ENCODE assay signal across 7 mouse cellular contexts in genomic region chr11:3648305-3648963, GRCm38 (mm10). TPM values are rescaled to one million over a fixed set of nuclear protein-coding genes. Genes with fewer than 3 reads are reported as not detected.
DNase-seq lines count a peak whose midpoint lies in the region; ATAC-seq and TF ChIP-seq lines count a peak whose summit lies in the region.

No protein-coding gene starts in this region.

- H3K9ac ChIP-seq in neural tube, embryonic 11.5 days (ENCODE audit: low read length), result peak overlapping the region; percentile 97
- H3K9ac ChIP-seq in hindbrain, postnatal 0 days (replicated peaks; ENCODE audit: low read length), result peak overlapping the region; percentile 85
- H3K9ac ChIP-seq in liver, embryonic 15.5 days, result peak overlapping the region; percentile 95

- no peak for TF ChIP-seq CTCF in embryonic fibroblast, embryonic 13.5 days (IDR thresholded peaks at IDR 0.05; ENCODE audit: borderline replicate concordance, insufficient read depth, low read length)
- no peak for TF ChIP-seq CTCF in hindbrain, postnatal 0 days (IDR thresholded peaks at IDR 0.05; ENCODE audit: low read depth)

- H3K27me3 ChIP-seq in neural tube, embryonic 11.5 days (ENCODE audit: control insufficient read depth, insufficient read depth, low read length), result no peaks in the 10 kb centered on the region
- no peaks in the 10 kb centered on the region for H3K27me3 ChIP-seq in hindbrain, postnatal 0 days (ENCODE audit: insufficient read depth, low read length)
- no peaks in the 10 kb centered on the region for H3K27me3 ChIP-seq in liver, embryonic 15.5 days
- H3K27me3 ChIP-seq in splenic B cell, adult 2 months (ENCODE audit: control insufficient read depth, insufficient read depth, low read length, poor library complexity, severe bottlenecking), result no peaks in the 10 kb centered on the region

- no peak for DNase-seq in neural tube, embryonic 11.5 days (ENCODE audit: low spot score)
- DNase-seq in neural tube, embryonic 10.5 days (ENCODE audit: extremely low spot score, low spot score), result no peak
- peak; percentile 39 to 55 for DNase-seq in adrenal gland, postnatal 36 days
- peak; percentile 19 for DNase-seq in hindbrain, postnatal 0 days (ENCODE audit: low spot score)
- DNase-seq in splenic B cell, adult 2 months (ENCODE audit: low read depth, low spot score), result peak; percentile 44

- peak overlapping the region; percentile 56 for H3K4me2 ChIP-seq in neural tube, embryonic 11.5 days (ENCODE audit: low read depth)
- H3K4me2 ChIP-seq in hindbrain, postnatal 0 days (ENCODE audit: low read depth, low read length), result peak overlapping the region; percentile 74
- H3K4me2 ChIP-seq in liver, embryonic 15.5 days, result peak overlapping the region; percentile 95

- peaks cover 9% of the 10 kb centered on the region for H3K9me3 ChIP-seq in neural tube, embryonic 11.5 days (ENCODE audit: control insufficient read depth, low read length)
- peaks cover 5% of the 10 kb centered on the region; the same call in 1 of the 2 replicates for H3K9me3 ChIP-seq in hindbrain, postnatal 0 days (ENCODE audit: low read length)
- no peaks in the 10 kb centered on the region for H3K9me3 ChIP-seq in liver, embryonic 15.5 days (replicated peaks)

- TF ChIP-seq POLR2A in embryonic fibroblast, embryonic 13.5 days (IDR thresholded peaks at IDR 0.05; ENCODE audit: low read depth, low read length), result 0 out of 2 replicates have a peak, but pooled peaks have one; percentile 10

- peak; percentile 48 for ATAC-seq in neural tube, embryonic 11.5 days (ENCODE audit: insufficient read depth, low FRiP score, low TSS enrichment)
- ATAC-seq in hindbrain, postnatal 0 days, result peak; percentile 34
- ATAC-seq in liver, embryonic 15.5 days (ENCODE audit: insufficient read depth), result peak; percentile 42

- H3K4me1 ChIP-seq in neural tube, embryonic 11.5 days (ENCODE audit: control insufficient read depth, insufficient read depth, low read length), result peaks cover 6% of the 10 kb centered on the region; the same call in 1 of the 2 replicates
- H3K4me1 ChIP-seq in embryonic fibroblast, embryonic 13.5 days (ENCODE audit: control insufficient read depth, insufficient read depth, low read length), result peaks cover 2% of the 10 kb centered on the region; the same call in 1 of the 2 replicates
- peaks cover 5% of the 10 kb centered on the region; the same call in 1 of the 2 replicates for H3K4me1 ChIP-seq in hindbrain, postnatal 0 days (ENCODE audit: insufficient read depth, low read length)
- H3K4me1 ChIP-seq in liver, embryonic 15.5 days (replicated peaks), result peaks cover 34% of the 10 kb centered on the region

- peaks cover 17% of the 10 kb centered on the region for H3K36me3 ChIP-seq in neural tube, embryonic 11.5 days (ENCODE audit: control insufficient read depth, insufficient read depth, low read length)
- H3K36me3 ChIP-seq in hindbrain, postnatal 0 days (ENCODE audit: insufficient read depth, low read length), result peaks cover 15% of the 10 kb centered on the region
- H3K36me3 ChIP-seq in liver, embryonic 15.5 days (replicated peaks), result peaks cover 29% of the 10 kb centered on the region
- H3K36me3 ChIP-seq in splenic B cell, adult 2 months (ENCODE audit: control insufficient read depth, insufficient read depth, low read length, poor library complexity, severe bottlenecking), result peaks cover 3% of the 10 kb centered on the region; the same call in 1 of the 2 replicates

- H3K27ac ChIP-seq in neural tube, embryonic 11.5 days (ENCODE audit: low read depth, low read length), result peak overlapping the region; percentile 93
- H3K27ac ChIP-seq in embryonic fibroblast, embryonic 13.5 days (ENCODE audit: insufficient read depth, low read length), result no peak overlapping the region
- H3K27ac ChIP-seq in hindbrain, postnatal 0 days, result peak overlapping the region; percentile 92
- peak overlapping the region; percentile 94 for H3K27ac ChIP-seq in liver, embryonic 15.5 days (replicated peaks)

- peak overlapping the region; percentile 95 for H3K4me3 ChIP-seq in neural tube, embryonic 11.5 days (ENCODE audit: low read depth, low read length)
- peak overlapping the region; percentile 97 for H3K4me3 ChIP-seq in embryonic fibroblast, embryonic 13.5 days (ENCODE audit: insufficient read depth, low read length)
- H3K4me3 ChIP-seq in hindbrain, postnatal 0 days (ENCODE audit: low read length), result peak overlapping the region; percentile 65
- peak overlapping the region; percentile 86 for H3K4me3 ChIP-seq in liver, embryonic 15.5 days (replicated peaks)

- 2% methylated on average over 50 of the region's 62 CpGs for WGBS in neural tube, embryonic 11.5 days
- 2% methylated on average over 54 of the region's 62 CpGs for WGBS in hindbrain, postnatal 0 days
- under 1% methylated on average over 60 of the region's 62 CpGs for WGBS in liver, embryonic 15.5 days (ENCODE audit: insufficient replicate concordance)

RNA-seq across cellular contexts. Expression of gene Morc2a, which starts 0.6 kb away (rescaled TPM):
- polyA plus RNA-seq in neural tube, embryonic 11.5 days (2014; fragmentation: Nextera tagmentation; extraction: Ambion mirVana), result 31.9 and 35.0 TPM in 2 replicates
- total RNA-seq in adrenal gland, postnatal 36 days (2021), result 10 to 100 TPM; 42.9 to 48.4 TPM
- polyA plus RNA-seq in embryonic fibroblast, embryonic 13.5 days (2011; ENCODE audit: insufficient read length, low read depth, missing spikeins), result 61.9 and 72.0 TPM in 2 replicates
- total RNA-seq in hindbrain, postnatal 0 days (2014; rRNA removed), result 34.9 and 36.2 TPM in 2 replicates
- 17.1 and 17.7 TPM in 2 replicates for polyA plus RNA-seq in hindbrain, postnatal 0 days (2015; fragmentation: Nextera tagmentation; extraction: Ambion mirVana)
- polyA plus RNA-seq in liver, embryonic 15.5 days (2015; fragmentation: Nextera tagmentation; extraction: Ambion mirVana), result 5.5 and 6.8 TPM in 2 replicates

Comparison
In these comparisons a context has a peak if more than half of its experiments do, and no peak if none do; other contexts are left out.
1. DNase-seq: peak in adrenal gland, postnatal 36 days (2 of 2), hindbrain, postnatal 0 days (single experiment) and splenic B cell, adult 2 months (single experiment); none in neural tube, embryonic 11.5 days (single experiment) and neural tube, embryonic 10.5 days (single experiment).
2. Peak in every context shown above with its lines, with median percentiles within 50 percentile points of each other: ATAC-seq, H3K4me2 ChIP-seq, H3K4me3 ChIP-seq and H3K9ac ChIP-seq.